Mouse (Mus musculus) MEL (cell line): ENCODE measurements at regions not wholly inside any gene's neighbourhood (a gene's known extent, or its start where the extent isn't known, plus 50 kb on each side); places are given as distances from the start of the nearest gene placed in this dataset.

Experiments
- DNase-seq: peaks from one replicate; pipeline ENCODE4 v3.0.0; 2011; ENCODE audit warnings: low read depth, low spot score
- H3K27ac ChIP-seq: 2 replicates; pipeline ENCODE4 v1.5.1; 2012; ENCODE audit warnings: low read depth, mild to moderate bottlenecking, control low read depth, low read length, moderate library complexity; ENCODE audit not compliant: control insufficient read depth
- H3K27me3 ChIP-seq, 2 experiments: fragments of 150-350 bp in 1 of 2; sonication (generic) in 1 of 2; 2 replicates each; pipeline ENCODE4 v1.6.1; 2012; ENCODE audit warnings: low read length in 2 of 2, mild to moderate bottlenecking in 2 of 2, improper control_type of control experiment in 1 of 2, moderate library complexity in 1 of 2; ENCODE audit not compliant: insufficient read depth in 2 of 2, control insufficient read depth in 1 of 2
- H3K36me3 ChIP-seq, 2 experiments: 2 replicates each; pipeline ENCODE4 v1.6.1; 2012 to 2014; ENCODE audit warnings: low read length in 2 of 2, improper control_type of control experiment in 1 of 2, inconsistent platforms in 1 of 2, mild to moderate bottlenecking in 1 of 2; ENCODE audit not compliant: insufficient read depth in 2 of 2, control insufficient read depth in 1 of 2
- H3K4me1 ChIP-seq, 2 experiments: fragments of 150-350 bp in 1 of 2; sonication (generic) in 1 of 2; 2 replicates each; pipeline ENCODE4 v1.6.1; 2012; ENCODE audit warnings: low read length in 2 of 2, improper control_type of control experiment in 1 of 2, mild to moderate bottlenecking in 1 of 2; ENCODE audit not compliant: insufficient read depth in 2 of 2, control insufficient read depth in 1 of 2
- H3K4me3 ChIP-seq, 2 experiments: fragments of 150-350 bp in 1 of 2; sonication (generic) in 1 of 2; 2 replicates each; pipeline ENCODE4 v1.5.1; 2012; ENCODE audit warnings: low read depth in 2 of 2, low read length in 2 of 2, mild to moderate bottlenecking in 2 of 2, moderate library complexity in 2 of 2, control low read depth in 1 of 2, improper control_type of control experiment in 1 of 2; ENCODE audit not compliant: control insufficient read depth in 1 of 2, insufficient read depth in 1 of 2
- H3K79me2 ChIP-seq: 2 replicates; pipeline ENCODE4 v1.6.1; 2012; ENCODE audit warnings: mild to moderate bottlenecking, low read length, moderate library complexity; ENCODE audit not compliant: control insufficient read depth, poor library complexity, insufficient read depth
- H3K9ac ChIP-seq: 2 replicates; pipeline ENCODE4 v1.6.1; 2012; ENCODE audit warnings: low read depth, mild to moderate bottlenecking, control low read depth, low read length, moderate library complexity; ENCODE audit not compliant: control insufficient read depth, poor library complexity, severe bottlenecking
- H3K9me3 ChIP-seq: fragments of 150-350 bp; sonication (generic); replicated peaks from 2 replicates; pipeline ENCODE4 v1.6.1; 2012; ENCODE audit warnings: mild to moderate bottlenecking, low read length, improper control_type of control experiment, moderate library complexity; ENCODE audit not compliant: insufficient read depth
- CTCF ChIP-seq, 3 experiments: IDR thresholded peaks in 2 of 3; conservative IDR thresholded peaks in 1 of 3; 2 replicates each; pipeline ENCODE4 v1.5.1; 2011 to 2012; ENCODE audit warnings: low read length in 3 of 3, low read depth in 2 of 3, mild to moderate bottlenecking in 2 of 3, improper control_type of control experiment in 1 of 3, inconsistent platforms in 1 of 3, mixed read lengths in 1 of 3, moderate library complexity in 1 of 3; ENCODE audit not compliant: control insufficient read depth in 1 of 3, insufficient read depth in 1 of 3, poor library complexity in 1 of 3, severe bottlenecking in 1 of 3
- E2F4 ChIP-seq: IDR thresholded peaks from 2 replicates; pipeline ENCODE4 v1.6.1; 2011; ENCODE audit warnings: low read depth, low read length, improper control_type of control experiment, borderline replicate concordance
- ELF1 ChIP-seq: IDR thresholded peaks from 2 replicates; pipeline ENCODE4 v1.6.1; 2014; ENCODE audit warnings: low read depth, mild to moderate bottlenecking, inconsistent platforms, low read length, improper control_type of control experiment, moderate library complexity
- ETS1 ChIP-seq: IDR thresholded peaks from 2 replicates; pipeline ENCODE4 v1.6.1; 2012; ENCODE audit warnings: low read depth, mild to moderate bottlenecking, inconsistent platforms, low read length, improper control_type of control experiment, moderate library complexity
- HCFC1 ChIP-seq: IDR thresholded peaks from 2 replicates; pipeline ENCODE4 v1.6.1; 2012; ENCODE audit warnings: low read depth, mild to moderate bottlenecking, inconsistent platforms, low read length, improper control_type of control experiment, moderate library complexity
- JUND ChIP-seq: IDR thresholded peaks from 2 replicates; pipeline ENCODE4 v1.6.1; 2011; ENCODE audit warnings: low read depth, mild to moderate bottlenecking, improper control_type of control experiment, low read length
- MEF2A ChIP-seq: IDR thresholded peaks from 2 replicates; pipeline ENCODE4 v1.6.1; 2014; ENCODE audit warnings: low read depth, mild to moderate bottlenecking, inconsistent platforms, low read length, improper control_type of control experiment; ENCODE audit not compliant: poor library complexity, insufficient replicate concordance, severe bottlenecking; ENCODE audit errors: extremely low read depth
- MYB ChIP-seq: IDR thresholded peaks from 2 replicates; pipeline ENCODE4 v1.6.1; 2011; ENCODE audit warnings: mild to moderate bottlenecking, low read depth, low read length, improper control_type of control experiment
- MYC ChIP-seq: IDR thresholded peaks from 2 replicates; pipeline ENCODE4 v1.6.1; 2011; ENCODE audit warnings: low read depth, mild to moderate bottlenecking, low read length, improper control_type of control experiment, moderate library complexity
- SMC3 ChIP-seq: IDR thresholded peaks from 2 replicates; pipeline ENCODE4 v1.6.1; 2011; ENCODE audit warnings: low read depth, low read length, improper control_type of control experiment
- TCF12 ChIP-seq: IDR thresholded peaks from 2 replicates; pipeline ENCODE4 v1.6.1; 2014; ENCODE audit warnings: low read depth, mild to moderate bottlenecking, inconsistent platforms, low read length, improper control_type of control experiment, moderate library complexity
- UBTF ChIP-seq: IDR thresholded peaks from 2 replicates; pipeline ENCODE4 v1.6.1; 2012; ENCODE audit warnings: low read depth, mild to moderate bottlenecking, inconsistent platforms, low read length, improper control_type of control experiment, moderate library complexity, borderline replicate concordance; ENCODE audit not compliant: insufficient read depth
- ZKSCAN1 ChIP-seq: IDR thresholded peaks from 2 replicates; pipeline ENCODE4 v1.6.1; 2012; ENCODE audit warnings: low read depth, mild to moderate bottlenecking, inconsistent platforms, low read length, improper control_type of control experiment, moderate library complexity
- ZMIZ1 ChIP-seq: IDR thresholded peaks from 2 replicates; pipeline ENCODE4 v1.6.1; 2012; ENCODE audit warnings: low read depth, mild to moderate bottlenecking, inconsistent platforms, low read length, improper control_type of control experiment, moderate library complexity
- ZNF384 ChIP-seq: IDR thresholded peaks from 2 replicates; pipeline ENCODE4 v1.6.1; 2012; ENCODE audit warnings: low read depth, mild to moderate bottlenecking, inconsistent platforms, low read length, improper control_type of control experiment

DNA sequence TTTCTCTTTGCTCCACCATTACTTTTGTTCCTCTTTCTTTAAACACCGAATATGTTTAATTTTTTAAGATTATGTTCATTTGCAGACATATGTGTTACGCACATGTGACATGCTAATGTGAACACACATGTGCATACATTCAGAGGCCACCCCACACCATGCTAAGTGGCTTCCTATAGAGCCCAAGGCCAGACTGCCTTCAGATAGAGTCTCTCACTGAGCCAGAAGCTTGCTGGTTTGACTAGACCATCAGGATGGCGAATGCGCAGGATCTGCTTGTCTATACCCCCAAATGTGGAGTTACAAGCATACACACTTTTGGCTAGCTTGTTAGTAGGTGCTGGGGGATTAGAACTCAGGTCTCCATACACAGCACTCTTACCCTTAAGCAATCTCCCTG, 121.3 kb upstream of the Cxxc4 start (continued):
- TF ChIP-seq E2F4 = no peak

DNA sequence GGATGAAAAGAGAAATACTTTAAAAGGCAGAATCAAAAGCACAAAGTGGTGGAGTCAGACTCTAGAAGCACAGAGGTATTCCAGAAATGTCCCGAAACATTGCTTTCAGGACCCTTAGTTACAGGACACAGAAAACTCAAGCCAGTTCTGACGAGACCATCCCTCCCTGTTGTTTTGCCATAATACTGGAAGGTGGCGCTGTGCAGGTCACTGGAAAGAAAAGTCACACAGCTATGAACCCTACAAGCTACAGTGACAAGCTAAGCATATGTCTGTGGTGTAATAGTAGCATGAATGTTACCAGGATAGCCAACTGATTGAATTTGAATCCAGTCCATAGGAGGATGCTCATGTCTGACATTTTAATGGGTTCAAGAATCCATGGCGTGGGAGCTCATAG, 117.4 kb upstream of the Cxxc4 start:
- Histone ChIP-seq H3K9me3 (no peaks in the 10 kb centered on the region), H3K27me3 (no peaks in the 10 kb centered on the region), H3K36me3 (no peaks in the 10 kb centered on the region), H3K79me2 (no peaks in the 10 kb centered on the region), H3K4me1 (no peaks in the 10 kb centered on the region), H3K4me3 (no peak overlapping the region), H3K9ac (no peak overlapping the region), H3K27ac (no peak overlapping the region)
- TF ChIP-seq SMC3 (peak; percentile 21; the same call in 1 of the 2 replicates), CTCF (IDR thresholded peaks at IDR 0.05 in 2 of 3, conservative IDR thresholded peaks at IDR 0.05 in 1 of 3; ENCODE audit: control insufficient read depth in 1 of 3, insufficient read depth in 1 of 3, low read depth in 2 of 3, low read length in 3 of 3, poor library complexity in 1 of 3, severe bottlenecking in 1 of 3) (peak in 1 of 3 experiments; percentile 15; a peak in 1 of 6 replicates), TCF12 (no peak)
- no peak for DNase-seq

DNA sequence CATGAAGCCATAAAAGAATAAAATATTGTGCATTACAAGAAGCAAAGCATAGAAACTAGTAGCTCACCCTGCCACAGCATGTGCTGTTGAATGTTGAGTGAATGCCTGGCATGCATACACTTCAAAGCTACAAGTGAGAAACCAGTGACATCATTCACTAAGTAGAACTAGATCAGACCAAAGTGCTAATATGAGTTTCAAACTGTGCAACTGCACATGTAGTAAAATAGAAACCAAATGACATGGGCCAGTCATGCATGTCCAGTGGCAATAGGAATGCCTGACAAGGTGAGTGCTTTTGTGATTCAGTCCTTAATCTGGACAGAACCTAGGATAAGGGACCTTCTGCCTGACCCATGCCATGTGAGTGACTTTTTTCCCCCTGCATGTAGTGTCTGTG, 111.3 kb upstream of the Cxxc4 start:
- no peak overlapping the region for H3K9ac ChIP-seq
- no peaks in the 10 kb centered on the region for H3K79me2 ChIP-seq
- no peaks in the 10 kb centered on the region for H3K27me3 ChIP-seq
- no peaks in the 10 kb centered on the region for H3K4me1 ChIP-seq
- no peak overlapping the region for H3K4me3 ChIP-seq
- H3K36me3 ChIP-seq = no peaks in the 10 kb centered on the region
- no peak for DNase-seq
- no peak overlapping the region for H3K27ac ChIP-seq
- TF ChIP-seq MYC (no peak), MYB (no peak), UBTF (no peak), JUND (no peak), ELF1 (no peak), ETS1 (no peak), ZKSCAN1 (no peak), MEF2A (no peak), HCFC1 (no peak), ZMIZ1 (no peak), ZNF384 (no peak)
- no peaks in the 10 kb centered on the region for H3K9me3 ChIP-seq
